Mouse (Mus musculus) skeletal muscle tissue, adult 2 months (tissue): Measurements from ENCODE around the gene Zc3h14.

ENCODE experiments used
- DNase-seq: peaks from one replicate; pipeline ENCODE4 v3.0.0-alpha.2; 2012; ENCODE audit warnings: low read depth, low spot score

The Zc3h14 gene

GRCm38 (mm10) chr12:98737801-98738350, 8.9 kb upstream of the Zc3h14 start:
- no peak for DNase-seq

GRCm38 (mm10) chr12:98741011-98741501, 5.7 kb upstream of the Zc3h14 start:
- DNase-seq: no peak

- DNase-seq: no peak
These were observed 1.1 kb upstream of the Zc3h14 start for GRCm38 (mm10) chr12:98745626-98746025.

- DNase-seq: no peak
These were observed 633 bp upstream of the Zc3h14 start for GRCm38 (mm10) chr12:98746131-98746530.

GRCm38 (mm10) chr12:98747380-98747753, 603 bp downstream of the Zc3h14 start:
- DNase-seq: no peak

- DNase-seq: no peak
These were observed 10.9 kb downstream of the Zc3h14 start for GRCm38 (mm10) chr12:98757636-98758035.

- no peak for DNase-seq
These were observed 12.9 kb downstream of the Zc3h14 start for GRCm38 (mm10) chr12:98759700-98760099.

GRCm38 (mm10) chr12:98766241-98766640, 19.5 kb downstream of the Zc3h14 start:
- no peak for DNase-seq

GRCm38 (mm10) chr12:98777509-98777908, 30.7 kb downstream of the Zc3h14 start:
- no peak for DNase-seq

GRCm38 (mm10) chr12:98779148-98779547, 32.4 kb downstream of the Zc3h14 start:
- no peak for DNase-seq

- DNase-seq: no peak
These were observed 37.5 kb downstream of the Zc3h14 start for GRCm38 (mm10) chr12:98784251-98784650.

GRCm38 (mm10) chr12:98795731-98796318, 49.1 kb downstream of the Zc3h14 start:
- no peak for DNase-seq

- no peak for DNase-seq
These were observed 53.6 kb downstream of the Zc3h14 start for GRCm38 (mm10) chr12:98800334-98800733.

GRCm38 (mm10) chr12:98802245-98802644, 55.5 kb downstream of the Zc3h14 start:
- no peak for DNase-seq

GRCm38 (mm10) chr12:98804078-98804748, 57.4 kb downstream of the Zc3h14 start:
- DNase-seq: no peak

GRCm38 (mm10) chr12:98820781-98821180, 74.0 kb downstream of the Zc3h14 start:
- no peak for DNase-seq

GRCm38 (mm10) chr12:98831122-98831521, 84.4 kb downstream of the Zc3h14 start:
- DNase-seq: no peak

GRCm38 (mm10) chr12:98832929-98833598, 86.3 kb downstream of the Zc3h14 start:
- no peak for DNase-seq

GRCm38 (mm10) chr12:98833901-98834300, 87.1 kb downstream of the Zc3h14 start:
- DNase-seq: no peak

GRCm38 (mm10) chr12:98834879-98835278, 88.1 kb downstream of the Zc3h14 start:
- DNase-seq: no peak

- no peak for DNase-seq
These were observed 88.7 kb downstream of the Zc3h14 start for GRCm38 (mm10) chr12:98835466-98835865.
